30 mouse cellular contexts compared by ENCODE assay signal in genomic region chr9:70044865-70045264, GRCm38 (mm10). TPM values are rescaled to one million over a fixed set of nuclear protein-coding genes. Genes with fewer than 3 reads are reported as not detected.
DNase-seq lines count a peak whose midpoint lies in the region; ATAC-seq and TF ChIP-seq lines count a peak whose summit lies in the region.
"Had no signal": no experiment of that assay in that cellular context is flagged by ENCODE, and none has a peak within 500 bp of the region (broad histone marks: within the 10 kb centered on the region; RNA-seq: fewer than 3 reads in every experiment).

No protein-coding gene starts in this region.

- WGBS in liver, embryonic 12.5 days (ENCODE audit: insufficient replicate concordance): 25% methylated on average over 2 of the region's 2 CpGs
- WGBS in liver, embryonic 15.5 days (ENCODE audit: insufficient replicate concordance): 19% methylated on average over 2 of the region's 2 CpGs
- 80% methylated on average over 2 of the region's 2 CpGs for WGBS in embryonic facial prominence, embryonic 10.5 days

- no peak overlapping the region for H3K4me3 ChIP-seq in G1E (ENCODE audit: low read depth, low read length)
- H3K4me3 ChIP-seq in liver, embryonic 12.5 days: no peak overlapping the region
- no peak overlapping the region for H3K4me3 ChIP-seq in liver, embryonic 15.5 days (replicated peaks)
- H3K4me3 ChIP-seq in embryonic facial prominence, embryonic 10.5 days: no peak overlapping the region
- H3K4me3 ChIP-seq: embryonic facial prominence, embryonic 13.5 days; erythroblast, embryonic 14.5 days; forebrain, embryonic 12.5 days; forebrain, embryonic 15.5 days; hindbrain, embryonic 12.5 days; hindbrain, embryonic 15.5 days had no signal

- peak; percentile 77 for ATAC-seq in G1E (ENCODE audit: extremely low read depth, insufficient number of reproducible peaks, low FRiP score, poor library complexity, severe bottlenecking)
- peak; percentile 78 for ATAC-seq in liver, embryonic 12.5 days
- ATAC-seq in liver, embryonic 15.5 days (ENCODE audit: insufficient read depth): peak; percentile 72
- peak; percentile 72 for ATAC-seq in megakaryocyte progenitor cell, adult 5-6 weeks (replicated peaks; ENCODE audit: poor library complexity)
- ATAC-seq: activated CD4-positive, CD25-positive, alpha-beta regulatory T cell, adult 4 months; forebrain, embryonic 15.5 days had no signal

- no peak for DNase-seq in G1E (ENCODE audit: low spot score)
- DNase-seq in right cerebral cortex, postnatal 36 days (ENCODE audit: low spot score in 2 of 2): no peak
- no peak for DNase-seq in frontal cortex, postnatal 10 days (ENCODE audit: low spot score in 2 of 2)
- DNase-seq in embryonic facial prominence, embryonic 10.5 days (ENCODE audit: low spot score): no peak
- DNase-seq: adrenal gland, adult 8-10 months; adrenal gland, postnatal 25 days; B cell, adult 2 months; cerebellum, adult 11-12 months; cerebellum, adult 9-10 months; cerebellum, postnatal 14 days; gastrocnemius, postnatal 10 days; gastrocnemius, postnatal 36 days had no signal

- peak overlapping the region; percentile 76 for H3K27ac ChIP-seq in liver, embryonic 12.5 days
- peak overlapping the region; percentile 57; the same call in 1 of the 2 replicates for H3K27ac ChIP-seq in liver, embryonic 15.5 days (replicated peaks)
- H3K27ac ChIP-seq in embryonic facial prominence, embryonic 10.5 days (replicated peaks): no peak overlapping the region
- H3K27ac ChIP-seq: embryonic facial prominence, embryonic 13.5 days; forebrain, embryonic 12.5 days; forebrain, embryonic 15.5 days; hindbrain, embryonic 12.5 days; hindbrain, embryonic 15.5 days had no signal

- H3K27me3 ChIP-seq in G1E (ENCODE audit: insufficient read depth, low read length): 0 out of 2 replicates have a peak, but pooled peaks cover 3% of the 10 kb centered on the region
- no peaks in the 10 kb centered on the region for H3K27me3 ChIP-seq in liver, embryonic 12.5 days (replicated peaks)
- H3K27me3 ChIP-seq in liver, embryonic 15.5 days: no peaks in the 10 kb centered on the region
- H3K27me3 ChIP-seq in embryonic facial prominence, embryonic 10.5 days (replicated peaks; ENCODE audit: low read depth, poor library complexity, severe bottlenecking): no peaks in the 10 kb centered on the region
- H3K27me3 ChIP-seq: CH12.LX; embryonic facial prominence, embryonic 13.5 days; forebrain, embryonic 12.5 days; forebrain, embryonic 15.5 days; hindbrain, embryonic 12.5 days; hindbrain, embryonic 15.5 days had no signal

- no peak overlapping the region for H3K9ac ChIP-seq in liver, embryonic 12.5 days
- H3K9ac ChIP-seq in liver, embryonic 15.5 days: no peak overlapping the region
- H3K9ac ChIP-seq: embryonic facial prominence, embryonic 13.5 days; forebrain, embryonic 12.5 days; forebrain, embryonic 15.5 days; hindbrain, embryonic 12.5 days; hindbrain, embryonic 15.5 days had no signal

- H3K4me2 ChIP-seq in liver, embryonic 12.5 days: no peak overlapping the region
- no peak overlapping the region for H3K4me2 ChIP-seq in liver, embryonic 15.5 days
- H3K4me2 ChIP-seq: embryonic facial prominence, embryonic 13.5 days; forebrain, embryonic 12.5 days; forebrain, embryonic 15.5 days; heart, embryonic 11.5 days; hindbrain, embryonic 12.5 days; hindbrain, embryonic 15.5 days had no signal

- H3K36me3 ChIP-seq in G1E (replicated peaks): no peaks in the 10 kb centered on the region
- no peaks in the 10 kb centered on the region for H3K36me3 ChIP-seq in liver, embryonic 12.5 days
- H3K36me3 ChIP-seq in liver, embryonic 15.5 days (replicated peaks): no peaks in the 10 kb centered on the region
- no peaks in the 10 kb centered on the region for H3K36me3 ChIP-seq in embryonic facial prominence, embryonic 10.5 days (replicated peaks)
- H3K36me3 ChIP-seq: embryonic facial prominence, embryonic 13.5 days; forebrain, embryonic 12.5 days; forebrain, embryonic 15.5 days; hindbrain, embryonic 12.5 days; hindbrain, embryonic 15.5 days had no signal

- H3K4me1 ChIP-seq in G1E (ENCODE audit: insufficient read depth, low read depth, low read length): peaks cover 54% of the 10 kb centered on the region
- H3K4me1 ChIP-seq in liver, embryonic 12.5 days: peaks cover 55% of the 10 kb centered on the region
- peaks cover 42% of the 10 kb centered on the region for H3K4me1 ChIP-seq in liver, embryonic 15.5 days (replicated peaks)
- H3K4me1 ChIP-seq in embryonic facial prominence, embryonic 10.5 days: peaks cover 26% of the 10 kb centered on the region
- H3K4me1 ChIP-seq: forebrain, embryonic 15.5 days had no signal

- H3K9me3 ChIP-seq in G1E (replicated peaks): no peaks in the 10 kb centered on the region
- no peaks in the 10 kb centered on the region for H3K9me3 ChIP-seq in liver, embryonic 12.5 days (replicated peaks)
- H3K9me3 ChIP-seq in liver, embryonic 15.5 days (replicated peaks): no peaks in the 10 kb centered on the region
- H3K9me3 ChIP-seq in embryonic facial prominence, embryonic 10.5 days: no peaks in the 10 kb centered on the region
- H3K9me3 ChIP-seq: embryonic facial prominence, embryonic 13.5 days; forebrain, embryonic 12.5 days; forebrain, embryonic 15.5 days; hindbrain, embryonic 12.5 days; hindbrain, embryonic 15.5 days had no signal

- no peak for TF ChIP-seq CTCF in G1E (IDR thresholded peaks at IDR 0.05; ENCODE audit: low read depth, low read length)

RNA-seq across cellular contexts. Expression of gene Gcnt3, which starts 7.0 kb away (rescaled TPM):
- total RNA-seq in G1E (2014; fragmentation: Nextera tagmentation) (not detected in 2 replicates), G1E (2017) (0.11 TPM in 1 of 2 replicates, not detected in the other)
- polyA plus RNA-seq in G1E (2012): not detected in 2 replicates
- polyA plus RNA-seq in liver, embryonic 12.5 days (2016; fragmentation: Nextera tagmentation; extraction: Ambion mirVana): not detected in 2 replicates
- not detected in 2 replicates for polyA plus RNA-seq in liver, embryonic 15.5 days (2015; fragmentation: Nextera tagmentation; extraction: Ambion mirVana)
- total RNA-seq in megakaryocyte progenitor cell, adult 5-6 weeks (2015): not detected in 2 replicates
- not detected in 2 replicates for total RNA-seq in megakaryocyte progenitor cell, adult 5-6 weeks (2017)
- polyA plus RNA-seq in embryonic facial prominence, embryonic 10.5 days (2016; fragmentation: Nextera tagmentation; extraction: Ambion mirVana): 0.05 TPM in 1 of 2 replicates, not detected in the other
- total RNA-seq: adrenal gland, adult 8-10 months; adrenal gland, postnatal 25 days; common myeloid progenitor, adult 5-6 weeks; gastrocnemius, adult 18-20 months; gastrocnemius, postnatal 10 days; gastrocnemius, postnatal 36 days; granulocyte monocyte progenitor cell, adult 5-6 weeks; hematopoietic stem cell, adult 5-6 weeks had no signal
- polyA plus RNA-seq: activated CD4-positive, CD25-positive, alpha-beta regulatory T cell, adult 4 months; brain, embryonic 14.5 days; erythroblast, embryonic 14.5 days; forebrain, embryonic 12.5 days; forebrain, embryonic 15.5 days; heart, embryonic 11.5 days; heart, embryonic 14.5 days; hindbrain, embryonic 12.5 days; hindbrain, embryonic 15.5 days had no signal

RNA-seq across cellular contexts. Expression of gene Gtf2a2, which starts 32.5 kb away (rescaled TPM):
- total RNA-seq in G1E (2014; fragmentation: Nextera tagmentation) (83.4 and 91.8 TPM in 2 replicates), G1E (2017) (180 and 188 TPM in 2 replicates)
- polyA plus RNA-seq in G1E (2012): 47.4 and 67.6 TPM in 2 replicates
- polyA plus RNA-seq in liver, embryonic 12.5 days (2016; fragmentation: Nextera tagmentation; extraction: Ambion mirVana): 170 and 171 TPM in 2 replicates
- 112 and 115 TPM in 2 replicates for polyA plus RNA-seq in liver, embryonic 15.5 days (2015; fragmentation: Nextera tagmentation; extraction: Ambion mirVana)
- total RNA-seq in megakaryocyte progenitor cell, adult 5-6 weeks (2015): 124 and 134 TPM in 2 replicates
- total RNA-seq in megakaryocyte progenitor cell, adult 5-6 weeks (2017): 114 and 115 TPM in 2 replicates
- 180 and 196 TPM in 2 replicates for polyA plus RNA-seq in embryonic facial prominence, embryonic 10.5 days (2016; fragmentation: Nextera tagmentation; extraction: Ambion mirVana)

RNA-seq across cellular contexts. Expression of gene Bnip2, which starts 55.6 kb away (rescaled TPM):
- total RNA-seq in G1E (2014; fragmentation: Nextera tagmentation) (103 and 106 TPM in 2 replicates), G1E (2017) (167 and 186 TPM in 2 replicates)
- polyA plus RNA-seq in G1E (2012): 37.0 and 38.0 TPM in 2 replicates
- 60.1 and 61.4 TPM in 2 replicates for polyA plus RNA-seq in liver, embryonic 12.5 days (2016; fragmentation: Nextera tagmentation; extraction: Ambion mirVana)
- 42.7 and 43.5 TPM in 2 replicates for polyA plus RNA-seq in liver, embryonic 15.5 days (2015; fragmentation: Nextera tagmentation; extraction: Ambion mirVana)
- total RNA-seq in megakaryocyte progenitor cell, adult 5-6 weeks (2015): 86.9 and 95.9 TPM in 2 replicates
- 133 and 153 TPM in 2 replicates for total RNA-seq in megakaryocyte progenitor cell, adult 5-6 weeks (2017)
- 108 and 109 TPM in 2 replicates for polyA plus RNA-seq in embryonic facial prominence, embryonic 10.5 days (2016; fragmentation: Nextera tagmentation; extraction: Ambion mirVana)
